Mouse (Mus musculus) C2C12 (cell line): ENCODE data around the gene Adam23. TPM values are rescaled to one million over a fixed set of nuclear protein-coding genes. Genes with fewer than 3 reads are reported as not detected.

Experiments
- H3K27me3 ChIP-seq: one replicate; pipeline ENCODE4 v1.6.1; 2011; ENCODE audit not compliant: control insufficient read depth, insufficient read depth, insufficient read length
- H3K36me3 ChIP-seq: one replicate; pipeline ENCODE4 v1.6.1; 2011; ENCODE audit not compliant: control insufficient read depth, insufficient read depth
- H3K4me3 ChIP-seq: one replicate; pipeline ENCODE4 v1.5.1; 2011; ENCODE audit warnings: mild to moderate bottlenecking, control low read depth; ENCODE audit not compliant: poor library complexity, insufficient read depth, severe bottlenecking
- H3K79me2 ChIP-seq: one replicate; pipeline ENCODE4 v1.6.1; 2011; ENCODE audit not compliant: control insufficient read depth, insufficient read depth
- H3K79me3 ChIP-seq: one replicate; pipeline ENCODE4 v1.6.1; 2011; ENCODE audit warnings: low read depth, control low read depth
- H3ac ChIP-seq: one replicate; pipeline ENCODE3; 2011; ENCODE audit warnings: low read depth; ENCODE audit not compliant: control insufficient read depth, insufficient read length
- CEBPB ChIP-seq: IDR thresholded peaks from one replicate; pipeline ENCODE4 v1.6.1; 2011; ENCODE audit warnings: low read depth, mild to moderate bottlenecking, control low read depth, moderate library complexity
- CTCF ChIP-seq: IDR thresholded peaks from one replicate; pipeline ENCODE4 v1.5.1; 2011; ENCODE audit not compliant: control insufficient read depth, insufficient read depth, insufficient read length
- FOSL1 ChIP-seq: IDR thresholded peaks from one replicate; pipeline ENCODE4 v1.8.0; 2011; ENCODE audit warnings: mild to moderate bottlenecking, low read length; ENCODE audit not compliant: poor library complexity, insufficient read depth, severe bottlenecking
- MAX ChIP-seq: IDR thresholded peaks from one replicate; pipeline ENCODE4 v1.6.1; 2011; ENCODE audit warnings: mild to moderate bottlenecking, control low read depth
- MYOD1 ChIP-seq: IDR thresholded peaks from one replicate; pipeline ENCODE4 v1.6.1; 2011; ENCODE audit warnings: low read depth; ENCODE audit not compliant: control insufficient read depth, insufficient read length
- MYOG ChIP-seq: IDR thresholded peaks from one replicate; pipeline ENCODE4 v1.6.1; 2011; ENCODE audit not compliant: control insufficient read depth, insufficient read length; ENCODE audit errors: extremely low read depth
- USF1 ChIP-seq: IDR thresholded peaks from one replicate; pipeline ENCODE4 v1.6.1; 2011; ENCODE audit warnings: low read depth, mild to moderate bottlenecking, control low read depth, moderate library complexity
- polyA plus RNA-seq: library from polyadenylated mRNA; unstranded; fragments of >200 nt; fragmentation: generic; extraction: Trizol; gene quantifications from one replicate; pipeline ENCODE4 v1.2.1, GENCODE M21; 2012; ENCODE audit warnings: missing spikeins

Adam23 gene
- polyA plus RNA-seq, 1 experiment, result 0.62 TPM

GRCm38 (mm10) chr1:63508801-63509200 lies 63.1 kb downstream of the Adam23 start:
- H3K79me3 ChIP-seq, result no peaks in the 10 kb centered on the region
- no peaks in the 10 kb centered on the region for H3K27me3 ChIP-seq
- H3K36me3 ChIP-seq, result no peaks in the 10 kb centered on the region
- no peaks in the 10 kb centered on the region for H3K79me2 ChIP-seq
- TF ChIP-seq MYOG, result no peak
- H3ac ChIP-seq, result no peak overlapping the region
- H3K4me3 ChIP-seq, result no peak overlapping the region

DNA sequence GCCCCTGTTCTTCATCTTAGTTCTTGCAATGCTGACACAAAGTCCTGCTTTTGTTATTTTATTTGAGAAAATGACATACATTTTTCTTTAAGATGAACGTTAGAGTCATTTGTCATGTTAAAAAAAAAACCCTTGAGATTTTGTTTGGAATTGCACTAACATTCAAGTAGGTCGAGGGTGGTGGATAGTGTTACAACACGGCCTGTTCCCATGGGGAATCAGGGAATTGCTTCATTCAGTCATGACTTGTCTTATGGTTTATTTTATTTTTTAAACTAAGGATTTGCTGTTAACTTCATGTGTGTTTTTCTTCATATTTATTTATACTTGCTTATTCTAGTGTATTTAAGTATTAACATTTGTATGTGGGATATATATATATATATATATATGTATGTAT lies 65.7 kb downstream of the Adam23 start:
- Histone ChIP-seq H3K79me3 (no peaks in the 10 kb centered on the region), H3K4me3 (no peak overlapping the region), H3K79me2 (no peaks in the 10 kb centered on the region), H3K36me3 (no peaks in the 10 kb centered on the region), H3ac (no peak overlapping the region), H3K27me3 (no peaks in the 10 kb centered on the region)
- TF ChIP-seq USF1 (no peak), CTCF (no peak), FOSL1 (no peak), MYOG (no peak), CEBPB (no peak), MAX (no peak), MYOD1 (no peak)

- H3K79me3 ChIP-seq, result no peaks in the 10 kb centered on the region
Measured at GRCm38 (mm10) chr1:63517800-63518199, 72.1 kb downstream of the Adam23 start.

GRCm38 (mm10) chr1:63518814-63519213 lies 73.1 kb downstream of the Adam23 start:
- no peak overlapping the region for H3ac ChIP-seq
- TF ChIP-seq CEBPB (no peak), FOSL1 (no peak), MYOG (no peak), MYOD1 (no peak), USF1 (no peak), CTCF (no peak), MAX (no peak)
- no peaks in the 10 kb centered on the region for H3K36me3 ChIP-seq

More at GRCm38 (mm10) chr1:63517800-63518199, 72.1 kb downstream of the Adam23 start:
- no peak overlapping the region for H3K4me3 ChIP-seq
- no peaks in the 10 kb centered on the region for H3K79me2 ChIP-seq
- H3K27me3 ChIP-seq, result no peaks in the 10 kb centered on the region
- TF ChIP-seq FOSL1 (no peak), CEBPB (no peak), CTCF (no peak), MYOG (no peak), USF1 (no peak), MYOD1 (no peak), MAX (no peak)
- H3ac ChIP-seq, result no peak overlapping the region
- H3K36me3 ChIP-seq, result no peaks in the 10 kb centered on the region

DNA sequence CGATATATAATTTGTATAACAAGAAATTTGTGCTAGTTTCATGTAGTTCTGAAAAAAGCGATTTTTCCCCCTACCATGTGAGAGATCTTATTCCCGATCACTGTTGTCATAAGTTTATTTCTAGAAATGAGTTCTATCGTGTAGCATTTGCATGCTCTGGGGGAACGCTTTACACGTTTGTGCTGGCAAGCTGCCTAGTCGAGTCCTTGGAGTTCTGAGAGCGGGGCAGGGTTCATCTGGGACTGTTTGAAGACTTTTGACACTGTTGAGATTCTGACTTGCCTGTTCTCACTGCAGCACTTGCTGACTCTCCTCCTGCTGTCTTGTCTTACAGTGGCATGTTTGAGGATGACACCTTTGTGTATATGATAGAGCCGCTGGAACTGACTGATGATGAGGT lies 84.2 kb downstream of the Adam23 start:
- H3K79me2 ChIP-seq, result no peaks in the 10 kb centered on the region
- no peaks in the 10 kb centered on the region for H3K79me3 ChIP-seq
- no peaks in the 10 kb centered on the region for H3K36me3 ChIP-seq
- TF ChIP-seq USF1 (no peak), MYOG (no peak)
- H3K27me3 ChIP-seq, result no peaks in the 10 kb centered on the region
- H3K4me3 ChIP-seq, result no peak overlapping the region
- no peak overlapping the region for H3ac ChIP-seq

More at GRCm38 (mm10) chr1:63518814-63519213, 73.1 kb downstream of the Adam23 start:
- no peaks in the 10 kb centered on the region for H3K79me3 ChIP-seq
- no peaks in the 10 kb centered on the region for H3K27me3 ChIP-seq
- H3K4me3 ChIP-seq, result no peak overlapping the region
- H3K79me2 ChIP-seq, result no peaks in the 10 kb centered on the region

DNA sequence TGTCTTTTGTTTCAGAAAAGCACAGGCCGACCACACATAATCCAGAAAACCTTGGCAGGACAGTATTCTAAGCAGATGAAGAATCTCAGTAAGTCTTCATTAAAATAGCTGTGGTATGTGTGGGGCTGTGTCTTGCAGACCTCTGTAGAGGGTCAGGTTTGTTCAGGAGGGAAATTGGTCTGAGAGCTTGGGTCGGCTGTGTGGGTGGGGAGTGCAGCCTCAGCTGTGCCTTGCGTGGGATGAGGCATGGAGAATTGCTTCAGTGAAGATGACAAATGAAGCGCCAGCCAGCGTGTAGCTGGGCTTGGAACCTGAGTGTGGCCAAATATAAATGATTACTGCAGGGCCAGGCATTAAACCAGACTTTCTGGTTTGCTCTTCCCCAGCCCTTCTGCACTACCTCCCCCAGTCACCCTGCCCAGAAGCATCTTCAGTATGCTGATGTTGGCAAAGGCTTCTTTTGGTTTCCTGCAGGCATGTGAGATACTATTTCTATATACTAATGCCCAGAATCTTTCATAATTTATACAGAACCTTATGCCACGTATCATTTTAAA lies 88.7 kb downstream of the Adam23 start:
- TF ChIP-seq MAX (no peak), FOSL1 (no peak), CTCF (no peak)
- H3K36me3 ChIP-seq, result no peaks in the 10 kb centered on the region

More for the DNA sequence above, 88.7 kb downstream of the Adam23 start:
- Histone ChIP-seq H3K27me3 (no peaks in the 10 kb centered on the region), H3ac (no peak overlapping the region), H3K79me3 (no peaks in the 10 kb centered on the region), H3K79me2 (no peaks in the 10 kb centered on the region), H3K4me3 (no peak overlapping the region)
